Mouse (Mus musculus) ES-E14 (cell line): Measurements from ENCODE around the gene Polr2l. TPM values are rescaled to one million over a fixed set of nuclear protein-coding genes. Genes with fewer than 3 reads are reported as not detected.

Experiments used
- DNase-seq: peaks from one replicate; pipeline ENCODE4 v3.0.0-alpha.2; 2013; ENCODE audit warnings: low read depth, low spot score
- H3K27ac ChIP-seq: 2 replicates; pipeline ENCODE4 v1.5.1; 2012; ENCODE audit warnings: low read depth, mild to moderate bottlenecking, low read length, moderate library complexity, mixed read lengths; ENCODE audit not compliant: poor library complexity, insufficient read depth, severe bottlenecking
- H3K36me3 ChIP-seq: 2 replicates; pipeline ENCODE4 v1.6.1; 2012; ENCODE audit warnings: mild to moderate bottlenecking, low read length, moderate library complexity, mixed read lengths; ENCODE audit not compliant: control insufficient read depth, poor library complexity, insufficient read depth, severe bottlenecking
- H3K4me1 ChIP-seq, 2 experiments: fragments of 150-350 bp in 1 of 2; sonication (generic) in 1 of 2; 2 replicates each; pipeline ENCODE4 v1.6.1; 2012; ENCODE audit warnings: low read length in 2 of 2, mild to moderate bottlenecking in 1 of 2, mixed read lengths in 1 of 2; ENCODE audit not compliant: control insufficient read depth in 2 of 2, insufficient read depth in 2 of 2, poor library complexity in 1 of 2
- H3K4me3 ChIP-seq, 2 experiments: fragments of 150-350 bp in 1 of 2; sonication (generic) in 1 of 2; 2 replicates each; pipeline ENCODE4 v1.5.1; 2012; ENCODE audit warnings: low read length in 2 of 2, low read depth in 1 of 2, mild to moderate bottlenecking in 1 of 2, mixed read lengths in 1 of 2; ENCODE audit not compliant: insufficient read depth in 1 of 2, poor library complexity in 1 of 2, severe bottlenecking in 1 of 2
- H3K9ac ChIP-seq: 2 replicates; pipeline ENCODE4 v1.6.1; 2012; ENCODE audit warnings: low read depth, mild to moderate bottlenecking, low read length, mixed read lengths; ENCODE audit not compliant: poor library complexity, insufficient read depth, severe bottlenecking
- H3K9me3 ChIP-seq: fragments of 150-350 bp; sonication (generic); 2 replicates; pipeline ENCODE4 v1.6.1; 2012; ENCODE audit warnings: low read depth, mild to moderate bottlenecking, low read length; ENCODE audit not compliant: control insufficient read depth, insufficient read depth
- CHD2 ChIP-seq: IDR thresholded peaks from 2 replicates; pipeline ENCODE4 v1.6.1; 2014; ENCODE audit warnings: mild to moderate bottlenecking, low read depth, low read length, inconsistent platforms
- HCFC1 ChIP-seq: IDR thresholded peaks from 2 replicates; pipeline ENCODE4 v1.6.1; 2012; ENCODE audit warnings: low read length, inconsistent platforms, borderline replicate concordance; ENCODE audit not compliant: insufficient read depth
- MAFK ChIP-seq: IDR thresholded peaks from 2 replicates; pipeline ENCODE4 v1.6.1; 2014; ENCODE audit warnings: mild to moderate bottlenecking, low read depth, low read length, inconsistent platforms; ENCODE audit not compliant: insufficient read depth
- ZC3H11A ChIP-seq: IDR thresholded peaks from 2 replicates; pipeline ENCODE4 v1.6.1; 2012; ENCODE audit warnings: low read depth, mild to moderate bottlenecking, inconsistent platforms, low read length, borderline replicate concordance
- ZNF384 ChIP-seq: IDR thresholded peaks from 2 replicates; pipeline ENCODE4 v1.6.1; 2012; ENCODE audit warnings: low read depth, low read length, inconsistent platforms
- in situ Hi-C, 2 experiments: fragments of 600-800 bp; cut with MboI; formaldehyde crosslinking; loops; one replicate each; pipeline ENCODE4 v1.15.1; 2025; ENCODE audit warnings: low sequenced_read_pairs in 2 of 2, inconsistent platforms in 1 of 2; ENCODE audit not compliant: unreplicated experiment in 2 of 2
- total RNA-seq: library from RNA; depleted of rRNA; stranded (reverse); fragments of 300-350 nt; gene quantifications from 2 replicates; pipeline ENCODE4 v1.2.3, GENCODE M21; 2012

Polr2l gene
- total RNA-seq, 1 experiment = 120 TPM

- Histone ChIP-seq H3K36me3 (peaks cover 18% of the 10 kb centered on the region; the same call in 1 of the 2 replicates), H3K4me1 (peaks cover 4 to 29% of the 10 kb centered on the region in 2 experiments; a peak in 3 of 4 replicates), H3K9ac (no peak overlapping the region), H3K4me3 (no peak overlapping the region), H3K9me3 (no peaks in the 10 kb centered on the region), H3K27ac (no peak overlapping the region)
- DNase-seq = no peak
- TF ChIP-seq MAFK (peak; percentile 74; the same call in 1 of the 2 replicates), ZC3H11A (no peak)
- in situ Hi-C loops = no loop called here
Observed at GRCm38 (mm10) chr7:141432186-141432611, 42.7 kb downstream of the Polr2l start.

- no peak for TF ChIP-seq HCFC1
- no peak for TF ChIP-seq CHD2
- TF ChIP-seq MAFK = no peak
- no peak for TF ChIP-seq ZC3H11A
- no peak for TF ChIP-seq ZNF384
- H3K4me1 ChIP-seq = peaks cover 3 to 29% of the 10 kb centered on the region in 2 experiments; a peak in 3 of 4 replicates
- H3K4me3 ChIP-seq = no peak overlapping the region
Observed at GRCm38 (mm10) chr7:141431434-141432185, 43.3 kb downstream of the Polr2l start.

GRCm38 (mm10) chr7:141430585-141431240 is 44.2 kb downstream of the Polr2l start:
- no peak for DNase-seq
- in situ Hi-C loops = no loop called here
- Histone ChIP-seq H3K9me3 (no peaks in the 10 kb centered on the region), H3K36me3 (peaks cover 18% of the 10 kb centered on the region; the same call in 1 of the 2 replicates), H3K27ac (no peak overlapping the region), H3K4me3 (no peak overlapping the region), H3K9ac (no peak overlapping the region; the same call in 1 of the 2 replicates), H3K4me1 (peaks cover 0 to 26% of the 10 kb centered on the region in 2 experiments; a peak in 3 of 4 replicates)
- no peak for TF ChIP-seq MAFK
- no peak for TF ChIP-seq ZC3H11A
- TF ChIP-seq ZNF384 = no peak
- TF ChIP-seq CHD2 = no peak
- TF ChIP-seq HCFC1 = no peak

More at GRCm38 (mm10) chr7:141431434-141432185, 43.3 kb downstream of the Polr2l start:
- H3K36me3 ChIP-seq = peaks cover 18% of the 10 kb centered on the region; the same call in 1 of the 2 replicates
- no peak for DNase-seq
- H3K27ac ChIP-seq = no peak overlapping the region
- in situ Hi-C loops = no loop called here
- H3K9me3 ChIP-seq = no peaks in the 10 kb centered on the region
- no peak overlapping the region for H3K9ac ChIP-seq

- H3K9ac ChIP-seq = no peak overlapping the region; the same call in 1 of the 2 replicates
- H3K36me3 ChIP-seq = peaks cover 18% of the 10 kb centered on the region; the same call in 1 of the 2 replicates
- H3K9me3 ChIP-seq = no peaks in the 10 kb centered on the region
- no peak overlapping the region for H3K4me3 ChIP-seq
- no peak for DNase-seq
- in situ Hi-C loops = no loop called here
- peaks cover 0 to 23% of the 10 kb centered on the region in 2 experiments; a peak in 3 of 4 replicates for H3K4me1 ChIP-seq
- TF ChIP-seq HCFC1 = no peak
- no peak for TF ChIP-seq CHD2
- no peak for TF ChIP-seq ZNF384
- TF ChIP-seq ZC3H11A = no peak
- no peak for TF ChIP-seq MAFK
- H3K27ac ChIP-seq = no peak overlapping the region
Observed at GRCm38 (mm10) chr7:141429840-141430584, 44.9 kb downstream of the Polr2l start.
